Mouse (Mus musculus): Measurements from ENCODE around the gene Ccdc88a.

Gene Ccdc88a

GRCm38 (mm10) chr11:29406292-29406691, 32.8 kb downstream of the Ccdc88a start:
- POLR2A ChIA-PET = interaction anchor here in 2 of 4 experiments (1.1 to 2.4 kb wide), 2 partner anchors 33 kb away, joined by 4 to 8 read pairs; partner anchors contain the start of gene Ccdc88a (in 2 of the 2)
- CTCF ChIA-PET = interaction anchor here in 1 of 4 experiments (0.6 kb wide), 1 partner anchor 1203 kb away, joined by 3 read pairs; no protein-coding TSS in a partner anchor

- POLR2A ChIA-PET = no interaction called here
- CTCF ChIA-PET = no interaction called here
Observed at GRCm38 (mm10) chr11:29423496-29423895, 50.0 kb downstream of the Ccdc88a start.

GRCm38 (mm10) chr11:29428774-29429173, 55.3 kb downstream of the Ccdc88a start:
- POLR2A ChIA-PET = no interaction called here
- CTCF ChIA-PET = no interaction called here

- ChIA-PET POLR2A (no interaction called here), CTCF (no interaction called here)
Observed at GRCm38 (mm10) chr11:29431011-29431410, 57.6 kb downstream of the Ccdc88a start.

GRCm38 (mm10) chr11:29448741-29449140, 75.3 kb downstream of the Ccdc88a start:
- ChIA-PET CTCF (no interaction called here), POLR2A (interaction anchor here in 2 of 4 experiments (0.7 to 0.9 kb wide), 3 partner anchors 9 to 66 kb away, joined by 3 read pairs; partner anchors contain the start of gene Prorsd1 (in 1 of the 2))

- ChIA-PET CTCF (no interaction called here), POLR2A (interaction anchor here in 1 of 4 experiments (0.5 kb wide), 1 partner anchor 11 kb away, joined by 4 read pairs; no protein-coding TSS in a partner anchor)
Observed at GRCm38 (mm10) chr11:29474676-29475075, 101.2 kb downstream of the Ccdc88a start.

- ChIA-PET POLR2A (interaction anchor here in 1 of 4 experiments (0.5 kb wide), 1 partner anchor 92 kb away, joined by 3 read pairs; no protein-coding TSS in a partner anchor), CTCF (no interaction called here)
Observed at GRCm38 (mm10) chr11:29493135-29493534, 119.7 kb downstream of the Ccdc88a start.

GRCm38 (mm10) chr11:29496962-29497361, 123.5 kb downstream of the Ccdc88a start:
- ChIA-PET CTCF (no interaction called here), POLR2A (interaction anchor here in 1 of 4 experiments (1.1 kb wide), 1 partner anchor 29 kb away, joined by 3 read pairs; the partner anchor contains the start of gene Mtif2)

- POLR2A ChIA-PET = interaction anchor here in 2 of 4 experiments (0.5 to 1.4 kb wide), 3 partner anchors 10 to 257 kb away, joined by 3 read pairs; partner anchors contain the start of genes Prorsd1 (in 2 of the 2) and Cfap36 (in 1 of the 2)
- CTCF ChIA-PET = no interaction called here
Observed at GRCm38 (mm10) chr11:29503948-29504893, 130.8 kb downstream of the Ccdc88a start.

GRCm38 (mm10) chr11:29504899-29505625, 131.6 kb downstream of the Ccdc88a start:
- ChIA-PET CTCF (no interaction called here), POLR2A (interaction anchor here in 2 of 4 experiments (0.9 to 2.3 kb wide), 5 partner anchors 9 to 256 kb away, joined by 3 to 11 read pairs (median 3); partner anchors contain the start of genes Mtif2 (in 2 of the 2) and Prorsd1 (in 2 of the 2))

GRCm38 (mm10) chr11:29509421-29509820, 136.0 kb downstream of the Ccdc88a start:
- CTCF ChIA-PET = no interaction called here
- POLR2A ChIA-PET = interaction anchor here in 2 of 4 experiments (1.2 to 2.8 kb wide), 2 partner anchors 39 to 134 kb away, joined by 3 to 8 read pairs; partner anchors contain the start of genes Clhc1 (in 1 of the 2) and Rps27a (in 1 of the 2)

GRCm38 (mm10) chr11:29512818-29513535, 139.5 kb downstream of the Ccdc88a start:
- ChIA-PET CTCF (interaction anchor here in 1 of 4 experiments (0.6 to 1.0 kb wide), 2 partner anchors 13 to 367 kb away, joined by 3 read pairs; partner anchors contain the start of gene Mtif2), POLR2A (interaction anchor here in 2 of 4 experiments (1.0 to 1.3 kb wide), 4 partner anchors 12 to 140 kb away, joined by 3 to 5 read pairs (median 3); partner anchors contain the start of genes Ccdc88a (in 1 of the 2), Clhc1 (in 1 of the 2) and Rps27a (in 1 of the 2))

- ChIA-PET POLR2A (interaction anchor here (0.7 to 4.4 kb wide), 81 partner anchors 8 to 1362 kb away, joined by 3 to 109 read pairs (median 4); partner anchors contain the start of genes Mtif2 (in 4 of the 4), Clhc1 (in 3 of the 4), Rps27a (in 3 of the 4) and Rtn4 (in 3 of the 4)), CTCF (interaction anchor here in 2 of 4 experiments (0.6 to 1.4 kb wide), 4 partner anchors 12 to 316 kb away, joined by 3 to 5 read pairs (median 4); partner anchors contain the start of gene Mtif2 (in 2 of the 2))
Observed at GRCm38 (mm10) chr11:29514325-29514681, 140.8 kb downstream of the Ccdc88a start.

- POLR2A ChIA-PET = interaction anchor here (0.5 to 4.4 kb wide), 102 partner anchors 8 to 1362 kb away, joined by 3 to 109 read pairs (median 4); partner anchors contain the start of genes Mtif2 (in 4 of the 4), Ccdc88a (in 3 of the 4), Clhc1 (in 3 of the 4) and Rps27a (in 3 of the 4)
- CTCF ChIA-PET = interaction anchor here in 2 of 4 experiments (0.6 to 1.4 kb wide), 5 partner anchors 11 to 559 kb away, joined by 3 to 5 read pairs (median 4); partner anchors contain the start of gene Mtif2 (in 2 of the 2)
Observed at GRCm38 (mm10) chr11:29514682-29515412, 141.4 kb downstream of the Ccdc88a start, which contains the start of gene Prorsd1. Gene Prorsd1 (minus strand): TSS chr11:29515033.

- CTCF ChIA-PET = interaction anchor here in 2 of 4 experiments (0.6 to 1.6 kb wide), 9 partner anchors 11 to 1284 kb away, joined by 3 to 5 read pairs (median 3); partner anchors contain the start of gene Prorsd1 (in 2 of the 2)
- POLR2A ChIA-PET = interaction anchor here (0.5 to 9.1 kb wide), 75 partner anchors 9 to 591 kb away, joined by 3 to 176 read pairs (median 4); partner anchors contain the start of genes Prorsd1 (in 4 of the 4), Clhc1 (in 3 of the 4), Rps27a (in 3 of the 4) and Rtn4 (in 3 of the 4)
Observed at GRCm38 (mm10) chr11:29525988-29526794, 152.7 kb downstream of the Ccdc88a start, which contains the start of gene Mtif2. Gene Mtif2 (plus strand): TSS chr11:29526408.

GRCm38 (mm10) chr11:29538201-29538600, 164.7 kb downstream of the Ccdc88a start:
- CTCF ChIA-PET = interaction anchor here in 1 of 4 experiments (0.7 kb wide), 1 partner anchor 24 kb away, joined by 3 read pairs; no protein-coding TSS in a partner anchor

More at GRCm38 (mm10) chr11:29538201-29538600, 164.7 kb downstream of the Ccdc88a start:
- POLR2A ChIA-PET = interaction anchor here in 3 of 4 experiments (0.6 to 8.4 kb wide), 11 partner anchors 9 to 160 kb away, joined by 3 to 118 read pairs (median 8); partner anchors contain the start of genes Mtif2 (in 3 of the 3), Clhc1 (in 2 of the 3), Rps27a (in 2 of the 3) and Rtn4 (in 1 of the 3)

All from embryonic stem cell, embryonic (primary cell).